Mouse (Mus musculus) gastrocnemius, adult 18-20 months (tissue): ENCODE measurements at regions not wholly inside any gene's neighbourhood (a gene's known extent, or its start where the extent isn't known, plus 50 kb on each side); places are given as distances from the start of the nearest gene placed in this dataset.
A peak's percentile ranks its signal among the peaks of the same experiment; 100 is the strongest.
"Not testable (repeated sequence)": the region's sequence is repeated elsewhere in the genome, so short reads cannot be mapped to it uniquely, and the experiment has no call there.

Experiments used
- DNase-seq: peaks from one replicate; pipeline ENCODE4 v3.0.0; 2021; ENCODE audit warnings: low spot score

DNA sequence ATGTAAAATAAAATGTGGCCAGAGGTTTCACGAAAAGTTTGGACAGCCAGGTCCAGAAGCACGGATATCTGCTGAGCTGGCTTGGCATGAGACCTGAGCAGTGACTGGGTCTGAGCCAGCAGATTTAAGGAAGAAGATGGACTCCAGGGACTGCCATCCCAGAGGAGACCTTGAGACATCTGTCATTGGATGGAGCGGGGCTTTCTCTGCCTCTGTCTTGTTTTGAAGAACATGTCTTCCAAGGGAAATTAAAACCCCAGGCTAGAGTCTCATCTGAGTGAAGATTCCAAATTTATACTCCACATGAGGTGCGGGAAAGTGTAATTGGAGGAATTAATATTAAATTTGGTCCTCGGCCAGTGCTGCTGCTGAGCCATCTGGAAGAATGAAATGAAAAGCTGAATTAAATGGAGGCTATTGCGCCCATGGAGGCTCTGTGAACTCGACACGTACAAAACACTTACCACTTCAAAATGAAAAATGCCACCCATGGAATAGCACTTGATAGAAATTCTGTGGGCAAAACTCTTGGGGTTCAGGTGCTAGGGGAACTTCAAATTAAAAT lies 129.8 kb upstream of the Adcy2 start:
- DNase-seq = no peak

DNA sequence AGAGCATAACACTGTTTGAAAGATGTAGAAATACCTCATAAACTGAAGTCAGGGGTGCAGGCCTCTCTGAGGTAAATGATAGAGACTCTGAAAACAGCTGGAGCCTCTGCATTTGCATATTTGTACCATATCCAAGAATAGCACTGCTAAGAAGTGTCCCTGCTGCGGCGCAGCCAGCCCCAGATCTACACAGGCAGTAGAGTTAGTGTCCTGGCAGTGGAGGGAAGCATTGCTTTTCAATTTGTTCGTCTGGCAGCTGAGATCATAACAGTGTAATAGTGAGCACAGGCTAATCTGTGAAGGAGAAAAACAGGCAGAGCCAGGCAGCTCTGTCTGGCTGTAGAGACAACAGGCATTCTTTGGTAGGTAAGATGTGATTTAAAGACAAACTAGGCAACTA lies 128.2 kb upstream of the Adcy2 start:
- DNase-seq = no peak

DNA sequence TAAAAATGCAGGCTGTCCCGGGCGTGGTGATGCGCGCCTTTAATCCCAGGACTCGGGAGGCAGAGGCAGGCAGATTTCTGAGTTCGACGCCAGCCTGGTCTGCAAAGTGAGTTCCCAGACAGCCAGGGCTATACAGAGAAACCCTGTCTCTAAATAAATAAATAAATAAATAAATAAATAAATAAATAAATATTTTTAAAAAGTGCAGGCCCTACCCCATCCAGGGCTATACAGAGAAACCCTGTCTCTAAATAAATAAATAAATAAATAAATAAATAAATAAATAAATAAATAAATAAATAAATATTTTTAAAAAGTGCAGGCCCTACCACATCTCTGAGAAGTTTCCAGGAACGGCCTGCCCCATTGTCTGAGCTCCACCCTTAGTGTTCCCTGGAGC lies 119.4 kb upstream of the Adcy2 start:
- not testable (repeated sequence) for DNase-seq

DNA sequence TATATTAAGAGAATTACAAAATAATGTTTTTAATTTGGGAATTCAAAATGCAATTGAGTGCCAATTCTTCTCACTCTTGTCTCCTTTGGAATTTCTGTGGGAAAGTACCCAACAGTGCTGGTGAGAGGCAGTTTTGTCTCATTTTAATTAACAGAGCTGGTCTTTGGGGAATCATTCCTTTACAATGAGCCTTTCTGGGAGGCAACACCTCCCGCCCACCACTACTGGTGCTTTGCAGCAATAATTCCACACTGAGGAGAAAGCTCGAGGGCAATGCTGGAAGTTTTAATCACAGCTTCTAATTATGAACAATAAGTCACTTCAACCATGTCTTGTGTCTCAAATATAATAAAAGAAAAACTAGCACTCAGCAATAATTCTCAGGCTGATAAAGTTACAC lies 109.8 kb upstream of the Adcy2 start:
- no peak for DNase-seq

DNA sequence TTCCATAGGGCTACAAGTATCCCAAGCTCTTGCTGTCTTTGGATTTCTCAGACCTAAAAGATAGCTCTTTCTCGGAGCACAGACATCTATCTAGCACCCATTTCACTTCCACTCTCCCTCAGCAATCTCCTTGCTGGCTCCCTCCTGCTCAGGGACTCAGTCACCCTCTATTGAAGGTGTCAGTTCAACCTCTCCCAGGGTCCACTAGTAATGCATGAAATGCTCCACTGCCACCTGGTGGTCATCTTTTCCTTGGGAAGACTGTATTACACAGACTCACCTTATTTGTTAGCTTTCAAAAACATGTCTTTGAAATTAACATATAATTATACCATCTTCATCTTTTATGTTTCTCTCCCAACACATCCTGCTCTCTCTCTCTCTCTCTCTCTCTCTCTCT lies 87.3 kb upstream of the Adcy2 start:
- peak; percentile 61 for DNase-seq

DNA sequence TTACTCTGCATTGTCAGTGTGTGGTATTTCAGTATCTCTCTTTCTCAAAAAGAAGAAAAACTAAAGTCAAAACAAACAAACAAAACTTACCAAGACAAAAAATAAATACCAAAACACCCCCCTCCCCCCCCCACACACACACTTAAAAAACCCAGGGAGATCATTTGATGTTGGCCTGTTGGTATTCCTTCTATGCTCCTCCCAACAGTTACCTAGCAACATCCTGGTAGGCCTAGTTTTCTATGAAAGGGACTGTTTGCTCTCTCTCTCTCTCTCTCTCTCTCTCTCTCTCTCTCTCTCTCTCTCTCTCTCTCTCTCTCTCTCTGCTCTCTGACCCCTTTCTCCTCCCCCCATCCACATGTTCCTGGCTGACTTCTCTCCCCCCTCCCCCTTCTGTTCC lies 71.0 kb upstream of the Adcy2 start:
- DNase-seq = no peak

GRCm38 (mm10) chr13:69069817-69070216 lies 70.5 kb upstream of the Adcy2 start:
- no peak for DNase-seq

DNA sequence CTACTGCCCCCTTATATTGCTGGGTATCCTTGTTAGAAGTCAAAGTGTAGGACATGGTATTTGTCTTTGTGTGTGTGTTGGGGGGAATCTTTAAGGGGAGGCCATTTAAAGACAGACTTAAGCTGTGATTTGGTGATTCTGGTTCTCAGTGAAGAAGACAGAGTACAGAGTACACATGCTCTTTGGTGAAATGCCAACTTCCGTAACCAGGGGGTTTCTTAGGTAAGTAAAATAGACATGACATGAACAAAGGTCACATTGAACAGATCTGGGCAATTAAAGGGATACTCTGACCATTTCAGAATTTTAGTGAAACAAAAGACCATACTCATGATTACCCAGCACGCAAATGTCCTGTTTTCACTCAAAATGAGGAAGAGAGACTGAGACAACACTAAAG lies 67.3 kb upstream of the Adcy2 start:
- DNase-seq = no peak

- DNase-seq = no peak
Observed at GRCm38 (mm10) chr13:69065285-69065684, 65.9 kb upstream of the Adcy2 start.

- DNase-seq = no peak
Observed at GRCm38 (mm10) chr13:69062692-69063233, 63.4 kb upstream of the Adcy2 start.

DNA sequence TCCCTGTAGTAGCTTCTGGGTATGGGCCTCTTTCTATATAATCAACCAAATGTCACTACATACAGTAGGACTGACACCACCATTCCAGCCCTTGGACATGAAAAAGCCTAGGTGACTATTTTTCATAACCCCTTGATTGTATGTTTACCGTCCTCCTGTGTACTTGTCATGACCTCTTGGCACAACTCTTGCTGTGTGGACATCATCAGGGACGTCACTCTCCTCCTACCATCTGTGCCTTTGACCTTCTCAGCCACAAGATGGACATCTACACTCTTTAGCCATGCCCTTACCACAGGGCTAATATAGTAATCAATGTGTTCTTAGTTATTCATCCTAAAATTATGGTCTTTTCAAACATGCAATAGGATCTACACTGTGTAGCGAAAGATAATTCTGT lies 62.1 kb upstream of the Adcy2 start:
- no peak for DNase-seq
